Mouse (Mus musculus): ENCODE results near the gene Dact2.

- TF ChIP-seq ZNF384 (IDR thresholded peaks at IDR 0.05; ENCODE audit: low read depth, low read length) (no peak), CHD2 (IDR thresholded peaks at IDR 0.05; ENCODE audit: low read depth, low read length) (no peak), HCFC1 (IDR thresholded peaks at IDR 0.05; ENCODE audit: borderline replicate concordance, insufficient read depth, low read length) (no peak), ZC3H11A (IDR thresholded peaks at IDR 0.05; ENCODE audit: borderline replicate concordance, low read depth, low read length) (no peak)
These were observed 29.6 kb upstream of the Dact2 start for GRCm38 (mm10) chr17:14233658-14234057.
